Mouse (Mus musculus) liver, adult 2 months (tissue): Measurements from ENCODE around the gene Mnat1.

Source experiments
- CTCF ChIP-seq: fragments of 200-500 bp; IDR thresholded peaks from 2 replicates; pipeline ENCODE4 v1.5.1; 2011; ENCODE audit warnings: low read depth, low read length, control low read depth
- POLR2A ChIP-seq: fragments of 200-500 bp; IDR thresholded peaks from 2 replicates; pipeline ENCODE4 v1.6.1; 2011; ENCODE audit warnings: low read length, control low read depth; ENCODE audit not compliant: insufficient read depth; ENCODE audit errors: extremely low read depth

GRCm38 (mm10) chr12:73266597-73266996, 143.1 kb downstream of the Mnat1 start:
- TF ChIP-seq POLR2A (no peak), CTCF (no peak)
